Mouse (Mus musculus) embryonic fibroblast, embryonic 13.5 days (primary cell): ENCODE measurements at regions not wholly inside any gene's neighbourhood (a gene's known extent, or its start where the extent isn't known, plus 50 kb on each side); places are given as distances from the start of the nearest gene placed in this dataset.
"Not testable (repeated sequence)": the region's sequence is repeated elsewhere in the genome, so short reads cannot be mapped to it uniquely, and the experiment has no call there.

Experiments
- CTCF ChIP-seq: IDR thresholded peaks from 2 replicates; pipeline ENCODE4 v1.5.1; 2011; ENCODE audit warnings: mild to moderate bottlenecking, control low read depth, low read length, moderate library complexity, borderline replicate concordance; ENCODE audit not compliant: insufficient read depth
- POLR2A ChIP-seq: IDR thresholded peaks from 2 replicates; pipeline ENCODE4 v1.6.1; 2011; ENCODE audit warnings: low read depth, mild to moderate bottlenecking, control low read depth, low read length, moderate library complexity

DNA sequence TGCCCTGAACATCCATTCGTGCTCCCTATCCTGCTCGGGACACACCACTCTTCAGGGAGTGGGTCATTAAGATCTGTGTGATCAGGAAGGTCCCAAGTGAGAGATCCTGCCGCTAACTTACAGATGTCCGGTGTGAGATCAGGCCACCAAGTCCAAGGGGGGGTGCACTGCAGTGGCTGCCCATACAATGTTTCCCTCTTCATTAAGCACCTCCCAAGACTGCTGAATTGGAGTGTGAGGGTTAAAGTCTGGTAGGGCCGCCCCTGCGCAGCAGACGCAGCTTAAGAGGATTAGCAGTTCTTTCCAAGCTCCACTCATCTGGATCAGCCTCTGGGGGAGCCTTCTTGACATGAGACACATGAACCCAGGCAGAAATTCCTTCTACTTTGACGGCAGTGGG, 293.0 kb downstream of the Rab10 start:
- TF ChIP-seq CTCF, POLR2A: not testable (repeated sequence)
